Mouse (Mus musculus): Measurements from ENCODE around the gene Alpi.

The Alpi gene

GRCm38 (mm10) chr1:87101411-87101810, at the start of gene Alpi:
Gene Alpi, minus strand, starts transcription at chr1:87101606.
- no peak for DNase-seq (ENCODE audit: low spot score in 2 of 2)

- no peak for DNase-seq (ENCODE audit: low spot score in 2 of 2)
Measured at GRCm38 (mm10) chr1:87149422-87149821, 48.0 kb upstream of the Alpi start.

GRCm38 (mm10) chr1:87143141-87143540, 41.7 kb upstream of the Alpi start:
- DNase-seq (ENCODE audit: low spot score in 2 of 2): no peak

- no peak for DNase-seq (ENCODE audit: low spot score in 2 of 2)
Measured at GRCm38 (mm10) chr1:87142456-87142855, 41.0 kb upstream of the Alpi start.

- DNase-seq (ENCODE audit: low spot score in 2 of 2): no peak
Measured at GRCm38 (mm10) chr1:87141550-87141949, 40.1 kb upstream of the Alpi start.

GRCm38 (mm10) chr1:87131803-87132202, 30.4 kb upstream of the Alpi start:
- no peak for DNase-seq (ENCODE audit: low spot score in 2 of 2)

GRCm38 (mm10) chr1:87127206-87128030, 26.0 kb upstream of the Alpi start:
- peak in 1 of 2 experiments; percentile 37 for DNase-seq (ENCODE audit: low spot score in 2 of 2)

- no peak for DNase-seq (ENCODE audit: low spot score in 2 of 2)
Measured at GRCm38 (mm10) chr1:87124673-87125072, 23.3 kb upstream of the Alpi start, which contains the start of gene Akp3. Gene Akp3, plus strand, starts transcription at chr1:87124973.

- no peak for DNase-seq (ENCODE audit: low spot score in 2 of 2)
Measured at GRCm38 (mm10) chr1:87114784-87115183, 13.4 kb upstream of the Alpi start.

- no peak for DNase-seq (ENCODE audit: low spot score in 2 of 2)
Measured at GRCm38 (mm10) chr1:87111719-87112354, 10.4 kb upstream of the Alpi start.

- DNase-seq (ENCODE audit: low spot score in 2 of 2): no peak
Measured at GRCm38 (mm10) chr1:87108564-87108963, 7.2 kb upstream of the Alpi start.

- DNase-seq (ENCODE audit: low spot score in 2 of 2): no peak
Measured at GRCm38 (mm10) chr1:87106536-87106935, 5.1 kb upstream of the Alpi start.

GRCm38 (mm10) chr1:87103936-87104335, 2.5 kb upstream of the Alpi start:
- DNase-seq (ENCODE audit: low spot score in 2 of 2): no peak

GRCm38 (mm10) chr1:87102114-87102513, 708 bp upstream of the Alpi start:
- no peak for DNase-seq (ENCODE audit: low spot score in 2 of 2)

GRCm38 (mm10) chr1:87098358-87098975, 2.9 kb downstream of the Alpi start:
- DNase-seq (ENCODE audit: low spot score in 2 of 2): peak in 1 of 2 experiments; percentile 39

- no peak for DNase-seq (ENCODE audit: low spot score in 2 of 2)
Measured at GRCm38 (mm10) chr1:87095642-87096041, 5.8 kb downstream of the Alpi start.

- DNase-seq (ENCODE audit: low spot score in 2 of 2): no peak
Measured at GRCm38 (mm10) chr1:87089828-87090227, 11.6 kb downstream of the Alpi start, which contains the start of gene Alppl2. Gene Alppl2, minus strand, starts transcription at chr1:87089928.

GRCm38 (mm10) chr1:87089251-87089650, 12.2 kb downstream of the Alpi start:
- no peak for DNase-seq (ENCODE audit: low spot score in 2 of 2)

GRCm38 (mm10) chr1:87086964-87087363, 14.4 kb downstream of the Alpi start:
- no peak for DNase-seq (ENCODE audit: low spot score in 2 of 2)

GRCm38 (mm10) chr1:87086196-87086595, 15.2 kb downstream of the Alpi start:
- no peak for DNase-seq (ENCODE audit: low spot score in 2 of 2)

- no peak for DNase-seq (ENCODE audit: low spot score in 2 of 2)
Measured at GRCm38 (mm10) chr1:87073776-87074175, 27.6 kb downstream of the Alpi start.

- DNase-seq (ENCODE audit: low spot score in 2 of 2): no peak
Measured at GRCm38 (mm10) chr1:87070720-87071119, 30.7 kb downstream of the Alpi start.

GRCm38 (mm10) chr1:87060913-87061312, 40.5 kb downstream of the Alpi start:
- DNase-seq (ENCODE audit: low spot score in 2 of 2): no peak
